Mouse (Mus musculus) olfactory bulb, adult 2 months (tissue): ENCODE measurements around the gene Utp18. TPM values are rescaled to one million over a fixed set of nuclear protein-coding genes. Genes with fewer than 3 reads are reported as not detected.

Experiments used
- H3K27ac ChIP-seq: fragments of 200-500 bp; 2 replicates; pipeline ENCODE4 v1.5.1; 2012; ENCODE audit warnings: low read depth, low read length; ENCODE audit not compliant: insufficient read depth
- H3K4me1 ChIP-seq: fragments of 200-500 bp; 2 replicates; pipeline ENCODE4 v1.6.1; 2012; ENCODE audit warnings: low read length; ENCODE audit not compliant: control insufficient read depth, insufficient read depth
- H3K4me3 ChIP-seq: fragments of 200-500 bp; 2 replicates; pipeline ENCODE4 v1.5.1; 2012; ENCODE audit warnings: mild to moderate bottlenecking, low read depth, low read length, moderate library complexity; ENCODE audit not compliant: insufficient read depth
- CTCF ChIP-seq: fragments of 200-500 bp; IDR thresholded peaks from 2 replicates; pipeline ENCODE4 v1.5.1; 2012; ENCODE audit warnings: low read depth, mild to moderate bottlenecking, low read length, moderate library complexity; ENCODE audit not compliant: insufficient read depth
- POLR2A ChIP-seq: fragments of 200-500 bp; IDR thresholded peaks from 2 replicates; pipeline ENCODE4 v1.6.1; 2012; ENCODE audit warnings: mild to moderate bottlenecking, low read depth, low read length, moderate library complexity; ENCODE audit not compliant: insufficient read depth
- WGBS: fragments of 180-500 bp; shearing (Covaris S2); methylation state at CpG from one replicate; pipeline ENCODE4 v1.1.7; 2018; 5-methylcytosine and 5-hydroxymethylcytosine counted together
- polyA plus RNA-seq: library from polyadenylated mRNA; stranded (reverse); fragments of >200 nt; gene quantifications from 2 replicates; pipeline ENCODE4 v1.2.4, GENCODE M21; 2012; ENCODE audit warnings: low replicate concordance; ENCODE audit not compliant: missing spikeins, insufficient read depth, insufficient read length

Gene Utp18
- polyA plus RNA-seq, 1 experiment = not detected

- WGBS = 83% methylated on average over 3 of the region's 3 CpGs
- no peak for TF ChIP-seq POLR2A
- no peak for TF ChIP-seq CTCF
- no peak overlapping the region for H3K27ac ChIP-seq
- no peaks in the 10 kb centered on the region for H3K4me1 ChIP-seq
- H3K4me3 ChIP-seq = no peak overlapping the region
Measured at GRCm38 (mm10) chr11:93852546-93852945, 33.0 kb downstream of the Utp18 start.

- 65% methylated on average over 2 of the region's 2 CpGs for WGBS
- H3K4me3 ChIP-seq = no peak overlapping the region
Measured at GRCm38 (mm10) chr11:93847342-93847741, 38.2 kb downstream of the Utp18 start.

GRCm38 (mm10) chr11:93835800-93836199, 49.8 kb downstream of the Utp18 start:
- H3K4me1 ChIP-seq = no peaks in the 10 kb centered on the region
- H3K27ac ChIP-seq = no peak overlapping the region
- no peak for TF ChIP-seq CTCF
- no peak for TF ChIP-seq POLR2A
- WGBS = 61% methylated on average over 2 of the region's 2 CpGs
- H3K4me3 ChIP-seq = no peak overlapping the region

More at GRCm38 (mm10) chr11:93847342-93847741, 38.2 kb downstream of the Utp18 start:
- no peak overlapping the region for H3K27ac ChIP-seq
- H3K4me1 ChIP-seq = no peaks in the 10 kb centered on the region
- TF ChIP-seq CTCF (no peak), POLR2A (no peak)

DNA sequence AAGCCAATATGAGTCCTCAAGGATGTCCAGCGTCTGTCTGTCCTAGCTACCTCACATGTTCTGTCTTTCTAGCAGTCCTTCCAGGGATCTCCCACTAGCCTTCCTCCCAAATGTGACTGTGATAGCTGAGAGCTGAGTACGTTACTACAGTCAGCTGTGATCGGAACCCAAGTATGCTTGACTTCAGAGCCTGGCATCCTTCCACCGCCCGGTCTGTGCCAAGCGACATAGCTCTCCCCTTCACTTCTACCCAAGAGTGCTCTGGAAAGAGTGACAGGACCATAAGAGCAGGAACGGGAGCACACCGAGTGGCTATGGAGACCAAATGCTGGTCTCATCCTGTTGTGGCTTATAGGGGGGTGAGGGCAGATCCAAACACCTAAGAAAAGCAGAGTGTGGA, 55.6 kb downstream of the Utp18 start:
- no peak overlapping the region for H3K4me3 ChIP-seq
- no peak for TF ChIP-seq POLR2A
- no peak for TF ChIP-seq CTCF
- H3K27ac ChIP-seq = no peak overlapping the region
- 52% methylated on average over 8 of the region's 8 CpGs for WGBS
- H3K4me1 ChIP-seq = no peaks in the 10 kb centered on the region

DNA sequence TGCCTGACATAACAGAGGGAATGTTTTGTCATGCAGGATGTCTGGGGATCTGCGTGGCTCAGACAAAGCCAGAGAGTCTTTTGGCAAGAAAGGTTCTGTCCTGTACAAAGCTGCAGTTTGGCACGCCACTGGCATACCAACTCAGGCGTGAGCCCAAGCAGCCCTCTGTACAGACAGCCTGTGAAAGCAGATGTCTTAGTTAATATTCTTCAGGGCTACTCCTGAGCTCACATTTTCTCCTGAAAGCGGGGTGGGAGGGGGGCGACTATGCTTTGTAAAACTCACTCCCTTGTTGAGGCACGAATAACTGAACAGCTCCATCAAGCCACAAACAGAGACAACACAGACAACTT, 56.3 kb downstream of the Utp18 start:
- WGBS = 49% methylated on average over 6 of the region's 6 CpGs
- Histone ChIP-seq H3K27ac (no peak overlapping the region), H3K4me3 (no peak overlapping the region), H3K4me1 (no peaks in the 10 kb centered on the region)
- TF ChIP-seq POLR2A (no peak), CTCF (no peak)

GRCm38 (mm10) chr11:93828619-93829326, 56.8 kb downstream of the Utp18 start:
- Histone ChIP-seq H3K27ac (no peak overlapping the region), H3K4me1 (no peaks in the 10 kb centered on the region), H3K4me3 (no peak overlapping the region)
- WGBS = 49% methylated on average over 14 of the region's 14 CpGs
- TF ChIP-seq CTCF (no peak), POLR2A (no peak)

DNA sequence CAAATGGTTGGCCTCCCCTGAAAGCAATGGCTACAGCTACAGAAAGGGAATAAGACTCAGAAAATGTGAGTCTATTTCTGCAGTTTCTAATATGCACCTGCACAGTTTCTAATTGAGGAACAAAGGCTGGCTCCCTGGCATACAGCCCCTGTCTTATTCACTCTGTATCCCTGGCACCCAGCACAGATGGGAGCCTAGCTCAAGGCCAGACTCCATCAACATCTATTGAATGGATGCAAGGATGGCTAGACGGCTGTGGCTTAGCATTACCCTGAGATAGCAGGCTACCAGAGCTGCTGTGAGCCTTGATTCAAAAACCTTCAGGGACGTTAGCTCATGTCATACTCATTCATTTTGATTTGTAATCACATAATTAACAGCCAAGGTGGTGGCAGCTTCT, 63.3 kb downstream of the Utp18 start:
- Histone ChIP-seq H3K27ac (no peak overlapping the region), H3K4me1 (peaks cover 3% of the 10 kb centered on the region; the same call in 1 of the 2 replicates), H3K4me3 (no peak overlapping the region)
- TF ChIP-seq CTCF (no peak), POLR2A (no peak)
- 69% methylated on average over 2 of the region's 2 CpGs for whole genome bisulfite sequencing

DNA sequence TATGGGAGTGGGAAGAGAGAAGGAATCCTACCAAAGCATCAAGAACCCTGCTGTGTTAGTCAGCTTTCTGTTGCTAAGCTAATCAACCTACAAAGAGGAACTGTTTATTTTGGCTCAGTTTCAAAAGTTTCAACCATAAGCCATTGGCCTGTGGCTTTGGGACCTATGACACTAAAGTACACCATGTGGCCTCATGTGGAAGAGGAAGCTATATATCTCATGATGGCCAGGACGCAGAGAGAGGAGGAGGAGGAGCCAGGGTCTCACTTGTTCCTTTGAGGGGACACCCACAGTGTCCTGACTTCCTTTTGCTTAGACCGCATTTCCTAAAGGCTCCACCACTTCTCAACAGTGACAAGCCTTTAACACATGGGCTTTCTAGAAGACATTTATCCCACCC, 64.0 kb downstream of the Utp18 start:
- H3K4me1 ChIP-seq = peaks cover 3% of the 10 kb centered on the region; the same call in 1 of the 2 replicates
- H3K27ac ChIP-seq = no peak overlapping the region
- TF ChIP-seq POLR2A (no peak), CTCF (no peak)
- 67% methylated on average over 2 of the region's 2 CpGs for WGBS
- no peak overlapping the region for H3K4me3 ChIP-seq

GRCm38 (mm10) chr11:93817966-93818738, 67.4 kb downstream of the Utp18 start:
- Histone ChIP-seq H3K4me3 (no peak overlapping the region), H3K27ac (no peak overlapping the region), H3K4me1 (peaks cover 3% of the 10 kb centered on the region; the same call in 1 of the 2 replicates)
- 35% methylated on average over 15 of the region's 15 CpGs for WGBS
- TF ChIP-seq CTCF = no peak
- no peak for TF ChIP-seq POLR2A
